ENCODE assay signal across 7 mouse cellular contexts in genomic region chr7:84085049-84085945, GRCm38 (mm10). TPM values are rescaled to one million over a fixed set of nuclear protein-coding genes. Genes with fewer than 3 reads are reported as not detected.
DNase-seq lines count a peak whose midpoint lies in the region; ATAC-seq lines count a peak whose summit lies in the region.

No protein-coding gene starts in this region.

- peak overlapping the region; percentile 63; the same call in 1 of the 2 replicates for H3K9ac ChIP-seq in forebrain, embryonic 14.5 days (ENCODE audit: low read length)
- H3K9ac ChIP-seq in hindbrain, embryonic 15.5 days = peak overlapping the region; percentile 50; the same call in 1 of the 2 replicates
- no peak overlapping the region for H3K9ac ChIP-seq in limb, embryonic 13.5 days

- H3K27ac ChIP-seq in forebrain, embryonic 14.5 days (ENCODE audit: low read depth, low read length) = no peak overlapping the region
- H3K27ac ChIP-seq in hindbrain, embryonic 15.5 days (replicated peaks) = no peak overlapping the region
- no peak overlapping the region for H3K27ac ChIP-seq in limb, embryonic 13.5 days

- 5% methylated on average over 39 of the region's 39 CpGs for WGBS in forebrain, embryonic 14.5 days
- 3% methylated on average over 39 of the region's 39 CpGs for WGBS in hindbrain, embryonic 15.5 days
- WGBS in limb, embryonic 13.5 days = 4% methylated on average over 39 of the region's 39 CpGs

- no peaks in the 10 kb centered on the region for H3K36me3 ChIP-seq in forebrain, embryonic 14.5 days (ENCODE audit: control insufficient read depth, insufficient read depth, low read length)
- no peaks in the 10 kb centered on the region for H3K36me3 ChIP-seq in hindbrain, embryonic 15.5 days
- no peaks in the 10 kb centered on the region for H3K36me3 ChIP-seq in limb, embryonic 13.5 days

- H3K27me3 ChIP-seq in forebrain, embryonic 14.5 days (replicated peaks; ENCODE audit: control insufficient read depth, insufficient read depth, low read length) = peaks cover 21% of the 10 kb centered on the region
- peaks cover 22% of the 10 kb centered on the region; the same call in 1 of the 2 replicates for H3K27me3 ChIP-seq in hindbrain, embryonic 15.5 days
- H3K27me3 ChIP-seq in limb, embryonic 13.5 days = peaks cover 47% of the 10 kb centered on the region

- ATAC-seq in forebrain, embryonic 14.5 days = peak; percentile 15; the same call in 1 of the 2 replicates
- ATAC-seq in hindbrain, embryonic 15.5 days (ENCODE audit: low FRiP score, low read depth) = 0 out of 2 replicates have a peak, but pooled peaks have one; percentile 23
- ATAC-seq in limb, embryonic 13.5 days (ENCODE audit: low FRiP score, low read depth) = peak; percentile 49; the same call in 1 of the 2 replicates

- no peaks in the 10 kb centered on the region for H3K9me3 ChIP-seq in forebrain, embryonic 14.5 days (replicated peaks; ENCODE audit: control insufficient read depth, low read length)
- no peaks in the 10 kb centered on the region for H3K9me3 ChIP-seq in hindbrain, embryonic 15.5 days
- no peaks in the 10 kb centered on the region for H3K9me3 ChIP-seq in limb, embryonic 13.5 days

- peak; percentile 54 to 80 for DNase-seq in adrenal gland, adult (ENCODE audit: inconsistent age in 2 of 2, low spot score in 1 of 2)
- peak; percentile 45 for DNase-seq in cerebellum, adult 11 months
- peak; percentile 15 for DNase-seq in forebrain, embryonic 14.5 days (ENCODE audit: low spot score)
- DNase-seq in neural tube, embryonic 10.5 days (ENCODE audit: extremely low spot score, low spot score) = peak; percentile 81
- peak; percentile 63 for DNase-seq in testis, postnatal 14 days (ENCODE audit: low spot score)

- H3K4me2 ChIP-seq in forebrain, embryonic 14.5 days (ENCODE audit: low read length) = peak overlapping the region; percentile 85
- H3K4me2 ChIP-seq in hindbrain, embryonic 15.5 days = peak overlapping the region; percentile 94
- H3K4me2 ChIP-seq in limb, embryonic 13.5 days (replicated peaks) = peak overlapping the region; percentile 88

- H3K4me1 ChIP-seq in forebrain, embryonic 14.5 days (ENCODE audit: control insufficient read depth, insufficient read depth, low read length) = peaks cover 4% of the 10 kb centered on the region; the same call in 1 of the 2 replicates
- H3K4me1 ChIP-seq in hindbrain, embryonic 15.5 days (replicated peaks) = peaks cover 20% of the 10 kb centered on the region
- peaks cover 18% of the 10 kb centered on the region for H3K4me1 ChIP-seq in limb, embryonic 13.5 days

- H3K4me3 ChIP-seq in forebrain, embryonic 14.5 days (ENCODE audit: low read depth, low read length) = peak overlapping the region; percentile 47
- peak overlapping the region; percentile 59 for H3K4me3 ChIP-seq in hindbrain, embryonic 15.5 days
- H3K4me3 ChIP-seq in limb, embryonic 13.5 days = peak overlapping the region; percentile 48

RNA-seq across cellular contexts. Expression of gene Cemip, which starts 1.0 kb away (rescaled TPM):
- 0.42 and 0.61 TPM in 2 replicates for polyA plus RNA-seq in forebrain, embryonic 14.5 days (2014; fragmentation: Nextera tagmentation; extraction: Ambion mirVana)
- 0.62 and 0.94 TPM in 2 replicates for polyA plus RNA-seq in hindbrain, embryonic 15.5 days (2015; fragmentation: Nextera tagmentation; extraction: Ambion mirVana)
- polyA plus RNA-seq in limb, embryonic 13.5 days (2015; fragmentation: Nextera tagmentation; extraction: Ambion mirVana) = 0.18 and 0.28 TPM in 2 replicates

Comparison
In these comparisons a context has a peak if more than half of its experiments do, and no peak if none do; other contexts are left out.
1. DNase-seq: peak in every context shown above with its lines; median percentile 81 in neural tube, embryonic 10.5 days; 67 in adrenal gland, adult; 63 in testis, postnatal 14 days; 45 in cerebellum, adult 11 months; 15 in forebrain, embryonic 14.5 days.